Mouse (Mus musculus): ENCODE measurements at regions not wholly inside any gene's neighbourhood (a gene's known extent, or its start where the extent isn't known, plus 50 kb on each side); places are given as distances from the start of the nearest gene placed in this dataset.

- no peak for DNase-seq (ENCODE audit: extremely low read depth)
- H3K4me1 ChIP-seq (ENCODE audit: control insufficient read depth in 1 of 2, insufficient read depth in 2 of 2) = no peaks in the 10 kb centered on the region
- no peak overlapping the region for H3K4me3 ChIP-seq (replicated peaks in 1 of 3; ENCODE audit: low read depth in 2 of 3, low read length in 2 of 3, poor library complexity in 1 of 3)
- no peaks in the 10 kb centered on the region for H3K27me3 ChIP-seq (replicated peaks)
- H3K79me2 ChIP-seq (replicated peaks; ENCODE audit: control insufficient read depth, extremely low read depth, insufficient read depth, poor library complexity, severe bottlenecking) = no peaks in the 10 kb centered on the region
- in situ Hi-C loops (cut with MboI; ENCODE audit: low pct_ligation_motif_present, low pct_unique_long_range_greater_than_20kb, low sequenced_read_pairs) = no loop called here
- peaks cover 27% of the 10 kb centered on the region for H3K9me3 ChIP-seq (replicated peaks; ENCODE audit: low read length)
- no peak overlapping the region for H3K27ac ChIP-seq (ENCODE audit: insufficient read depth, low read depth)
- no peak overlapping the region for H3K9ac ChIP-seq (ENCODE audit: insufficient read depth, low read depth)
- no peak for TF ChIP-seq ZC3H11A (IDR thresholded peaks at IDR 0.05; ENCODE audit: low read depth, low read length)
- no peak for TF ChIP-seq HCFC1 (IDR thresholded peaks at IDR 0.05; ENCODE audit: low read depth, low read length)
- no peak for TF ChIP-seq RAD21 (IDR thresholded peaks at IDR 0.05; ENCODE audit: low read depth, low read length)
- no peak for TF ChIP-seq MAFK (IDR thresholded peaks at IDR 0.05; ENCODE audit: insufficient replicate concordance, low read length)
- TF ChIP-seq MAX (IDR thresholded peaks at IDR 0.05; ENCODE audit: low read length) = no peak
- TF ChIP-seq ETS1 (conservative IDR thresholded peaks at IDR 0.05; ENCODE audit: low read depth, low read length) = no peak
- TF ChIP-seq CHD1 (IDR thresholded peaks at IDR 0.05; ENCODE audit: low read depth, low read length) = no peak
- TF ChIP-seq GABPA (IDR thresholded peaks at IDR 0.05; ENCODE audit: insufficient replicate concordance, low read depth, low read length) = no peak
- TF ChIP-seq MYC (IDR thresholded peaks at IDR 0.05; ENCODE audit: low read depth, low read length) = no peak
- no peak for TF ChIP-seq IRF4 (IDR thresholded peaks at IDR 0.05; ENCODE audit: low read depth, low read length)
- TF ChIP-seq ZNF384 (IDR thresholded peaks at IDR 0.05; ENCODE audit: low read depth, low read length) = no peak
- no peak for TF ChIP-seq ELF1 (IDR thresholded peaks at IDR 0.05; ENCODE audit: low read depth, low read length)
- no peak for TF ChIP-seq ZMIZ1 (IDR thresholded peaks at IDR 0.05; ENCODE audit: low read depth, low read length)
- no peak for TF ChIP-seq SMC3 (IDR thresholded peaks at IDR 0.05; ENCODE audit: low read depth, low read length)
- TF ChIP-seq UBTF (IDR thresholded peaks at IDR 0.05; ENCODE audit: low read depth, low read length) = no peak
- no peak for TF ChIP-seq NRF1 (IDR thresholded peaks at IDR 0.05; ENCODE audit: low read depth, low read length)
- no peak for TF ChIP-seq MXI1 (IDR thresholded peaks at IDR 0.05; ENCODE audit: low read depth, low read length)
- no peaks in the 10 kb centered on the region for H3K36me3 ChIP-seq (replicated peaks in 1 of 2; ENCODE audit: control insufficient read depth in 1 of 2, insufficient read depth in 1 of 2, low read length in 1 of 2)
- dilution Hi-C loops (cut with MboI; ENCODE audit: extremely low pct_ligation_motif_present, extremely low pct_unique_long_range_greater_than_20kb, low sequenced_read_pairs) = no loop called here
- no peak overlapping the region for H3K4me2 ChIP-seq (ENCODE audit: insufficient read depth, low read depth, poor library complexity, severe bottlenecking)
Measured at GRCm38 (mm10) chr15:74455921-74456674, 180.1 kb downstream of the Mroh4 start.

GRCm38 (mm10) chr15:74454543-74454942 lies 181.6 kb downstream of the Mroh4 start:
- Histone ChIP-seq H3K27me3 (replicated peaks) (no peaks in the 10 kb centered on the region), H3K4me3 (replicated peaks in 1 of 3; ENCODE audit: low read depth in 2 of 3, low read length in 2 of 3, poor library complexity in 1 of 3) (no peak overlapping the region), H3K27ac (ENCODE audit: insufficient read depth, low read depth) (no peak overlapping the region), H3K9ac (ENCODE audit: insufficient read depth, low read depth) (no peak overlapping the region), H3K36me3 (replicated peaks in 1 of 2; ENCODE audit: control insufficient read depth in 1 of 2, insufficient read depth in 1 of 2, low read length in 1 of 2) (no peaks in the 10 kb centered on the region), H3K9me3 (replicated peaks; ENCODE audit: low read length) (peaks cover 26% of the 10 kb centered on the region), H3K79me2 (replicated peaks; ENCODE audit: control insufficient read depth, extremely low read depth, insufficient read depth, poor library complexity, severe bottlenecking) (no peaks in the 10 kb centered on the region), H3K4me2 (ENCODE audit: insufficient read depth, low read depth, poor library complexity, severe bottlenecking) (no peak overlapping the region), H3K4me1 (ENCODE audit: control insufficient read depth in 1 of 2, insufficient read depth in 2 of 2) (no peaks in the 10 kb centered on the region)
- dilution Hi-C loops (cut with MboI; ENCODE audit: extremely low pct_ligation_motif_present, extremely low pct_unique_long_range_greater_than_20kb, low sequenced_read_pairs) (no loop called here), in situ Hi-C loops (cut with MboI; ENCODE audit: low pct_ligation_motif_present, low pct_unique_long_range_greater_than_20kb, low sequenced_read_pairs) (no loop called here)
- no peak for TF ChIP-seq CHD2 (IDR thresholded peaks at IDR 0.05; ENCODE audit: low read length)
- no peak for TF ChIP-seq ZKSCAN1 (IDR thresholded peaks at IDR 0.05; ENCODE audit: borderline replicate concordance, low read depth, low read length)
- no peak for TF ChIP-seq EP300 (IDR thresholded peaks at IDR 0.05; ENCODE audit: low read length)
- TF ChIP-seq RCOR1 (conservative IDR thresholded peaks at IDR 0.05; ENCODE audit: low read depth, low read length) = no peak
- no peak for TF ChIP-seq JUND (conservative IDR thresholded peaks at IDR 0.05; ENCODE audit: low read depth, low read length)
- no peak for TF ChIP-seq NELFE (IDR thresholded peaks at IDR 0.05; ENCODE audit: low read depth, low read length)
- TF ChIP-seq POLR2A (IDR thresholded peaks at IDR 0.05; ENCODE audit: low read depth, low read length) = no peak
- no peak for TF ChIP-seq JUN (IDR thresholded peaks at IDR 0.05; ENCODE audit: insufficient read depth, low read depth, low read length)
- no peak for TF ChIP-seq MEF2A (IDR thresholded peaks at IDR 0.05; ENCODE audit: borderline replicate concordance, low read depth, low read length)
- no peak for TF ChIP-seq KAT2A (IDR thresholded peaks at IDR 0.05; ENCODE audit: insufficient replicate concordance, low read length)
- TF ChIP-seq ZMIZ1 (IDR thresholded peaks at IDR 0.05; ENCODE audit: low read depth, low read length) = no peak
- TF ChIP-seq MAZ (IDR thresholded peaks at IDR 0.05; ENCODE audit: low read depth, low read length) = no peak
- TF ChIP-seq POLR2AphosphoS2 (IDR thresholded peaks at IDR 0.05; ENCODE audit: low read depth, low read length) = no peak
- no peak for TF ChIP-seq MYC (IDR thresholded peaks at IDR 0.05; ENCODE audit: low read depth, low read length)
- TF ChIP-seq CHD1 (IDR thresholded peaks at IDR 0.05; ENCODE audit: low read depth, low read length) = no peak
- TF ChIP-seq HCFC1 (IDR thresholded peaks at IDR 0.05; ENCODE audit: low read depth, low read length) = no peak
- no peak for TF ChIP-seq MXI1 (IDR thresholded peaks at IDR 0.05; ENCODE audit: low read depth, low read length)
- TF ChIP-seq ELF1 (IDR thresholded peaks at IDR 0.05; ENCODE audit: low read depth, low read length) = no peak
- TF ChIP-seq UBTF (IDR thresholded peaks at IDR 0.05; ENCODE audit: low read depth, low read length) = no peak
- no peak for DNase-seq (ENCODE audit: extremely low read depth)
